Mouse (Mus musculus) left cerebral cortex, adult 18-20 months (tissue): Measurements from ENCODE around the gene Poldip2. TPM values are rescaled to one million over a fixed set of nuclear protein-coding genes. Genes with fewer than 3 reads are reported as not detected.
"Not testable (repeated sequence)": the region's sequence is repeated elsewhere in the genome, so short reads cannot be mapped to it uniquely, and the experiment has no call there.

Source experiments
- DNase-seq, 2 experiments: peaks; one replicate each; pipeline ENCODE4 v3.0.0; 2021 to 2022; ENCODE audit warnings: low spot score in 2 of 2, mixed read lengths in 1 of 2
- total RNA-seq, 2 experiments: library from RNA; stranded (reverse); gene quantifications; 2 replicates each; pipeline ENCODE4 v1.2.3; 2021

Poldip2 gene
- total RNA-seq, 2 experiments from 2014 or later: 106 to 118 TPM

DNA sequence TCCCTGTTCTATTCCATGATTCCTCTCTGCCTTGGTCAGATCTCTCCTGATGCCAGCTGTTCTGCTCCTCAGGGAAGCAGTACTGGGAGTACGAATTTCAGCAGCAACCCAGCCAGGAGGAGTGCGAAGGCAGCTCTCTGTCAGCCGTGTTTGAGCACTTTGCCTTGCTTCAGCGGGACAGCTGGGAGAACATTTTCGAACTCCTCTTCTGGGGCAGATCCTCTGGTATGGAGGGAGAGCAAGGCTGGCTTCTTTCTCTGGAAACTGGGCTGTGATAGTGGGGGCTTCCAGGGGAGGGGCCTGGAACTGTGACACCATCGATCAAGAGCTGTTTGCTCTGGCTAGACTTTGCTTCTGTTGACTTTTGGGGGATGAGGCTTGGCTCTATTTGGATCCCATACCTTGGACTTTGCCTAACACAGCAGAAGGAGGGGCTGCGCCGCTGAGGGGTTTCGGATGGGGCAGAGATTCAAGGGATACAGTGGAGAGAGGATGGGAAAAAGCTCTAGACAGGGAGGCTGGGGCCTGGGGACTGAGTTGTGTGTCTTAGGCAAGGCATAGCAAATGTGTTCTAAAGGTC lies 11.3 kb upstream of the Poldip2 start:
- no peak for DNase-seq

- DNase-seq: no peak
Observed at GRCm38 (mm10) chr11:78501529-78501928, 10.5 kb upstream of the Poldip2 start.

GRCm38 (mm10) chr11:78502909-78503650 lies 8.9 kb upstream of the Poldip2 start, which contains the start of gene Sebox:
Sebox (plus strand) TSS chr11:78503447.
- DNase-seq: no peak

DNA sequence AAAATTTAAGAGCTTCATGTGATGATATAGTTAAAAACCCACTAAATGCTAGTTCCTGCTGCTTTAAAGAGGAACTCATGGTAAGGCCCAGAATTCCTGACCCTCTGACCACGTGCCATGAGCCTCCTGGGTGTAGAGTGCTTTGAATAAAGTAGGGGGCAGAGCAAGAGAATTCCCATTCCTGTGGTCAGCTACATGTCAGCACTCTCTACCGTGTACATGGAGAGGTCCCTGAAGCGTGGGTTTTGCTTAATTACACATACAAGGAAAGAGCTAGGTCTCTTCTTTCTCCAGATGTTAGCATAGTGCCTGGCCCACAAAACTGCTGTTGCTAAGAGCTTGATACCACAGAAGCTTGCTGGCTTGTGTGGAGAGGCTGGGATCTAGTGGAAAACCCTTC lies 6.6 kb upstream of the Poldip2 start:
- no peak for DNase-seq

- DNase-seq: no peak
Observed at GRCm38 (mm10) chr11:78509148-78509547, 2.8 kb upstream of the Poldip2 start.

- no peak for DNase-seq
Observed at GRCm38 (mm10) chr11:78513106-78513790, 1.3 kb downstream of the Poldip2 start.

GRCm38 (mm10) chr11:78515549-78516325 lies 3.7 kb downstream of the Poldip2 start:
- no peak for DNase-seq

DNA sequence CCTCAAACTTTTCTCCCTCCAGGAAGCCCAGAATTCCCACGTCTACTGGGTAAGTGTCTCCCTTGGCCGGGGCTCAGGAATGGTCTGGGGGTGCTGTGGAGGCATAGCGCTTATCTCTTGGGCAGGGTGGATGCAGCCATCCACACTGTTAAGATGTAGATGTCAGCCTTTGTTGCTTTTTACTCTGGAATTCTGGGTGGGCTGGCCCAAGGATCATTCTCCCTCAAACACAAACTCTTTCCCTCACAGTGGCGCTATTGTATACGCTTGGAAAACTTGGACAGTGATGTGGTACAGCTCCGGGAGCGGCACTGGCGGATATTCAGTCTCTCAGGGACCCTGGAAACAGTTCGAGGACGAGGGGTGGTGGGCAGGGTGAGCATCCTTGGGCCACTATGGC lies 6.9 kb downstream of the Poldip2 start:
- no peak for DNase-seq

- no peak for DNase-seq
Observed at GRCm38 (mm10) chr11:78521880-78522279, 9.9 kb downstream of the Poldip2 start.

GRCm38 (mm10) chr11:78522481-78522997 lies 10.5 kb downstream of the Poldip2 start:
- DNase-seq: no peak

- no peak for DNase-seq
Observed at GRCm38 (mm10) chr11:78523241-78523955, 11.4 kb downstream of the Poldip2 start.

DNA sequence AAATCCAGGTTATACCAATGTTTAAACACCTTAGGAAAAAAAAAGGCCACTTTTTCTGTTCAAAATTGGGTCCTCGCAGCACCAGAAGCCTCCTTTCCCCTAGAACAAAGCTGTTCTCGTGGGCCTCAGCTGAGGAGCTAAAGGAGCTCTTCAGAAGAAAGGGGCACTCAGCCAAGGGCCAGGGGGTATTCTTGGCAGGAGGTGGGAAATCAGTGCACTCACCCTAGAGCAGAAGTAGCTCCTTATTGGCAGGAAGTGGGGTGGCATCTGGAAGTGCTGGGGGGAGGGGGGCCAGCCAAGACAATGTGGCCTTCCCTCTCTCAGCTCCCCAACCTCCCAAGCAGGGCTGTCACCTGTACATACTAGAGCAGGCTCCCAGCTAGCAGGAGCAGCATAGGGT lies 12.8 kb downstream of the Poldip2 start:
- no peak for DNase-seq

GRCm38 (mm10) chr11:78528714-78529113 lies 16.7 kb downstream of the Poldip2 start:
- no peak for DNase-seq

DNA sequence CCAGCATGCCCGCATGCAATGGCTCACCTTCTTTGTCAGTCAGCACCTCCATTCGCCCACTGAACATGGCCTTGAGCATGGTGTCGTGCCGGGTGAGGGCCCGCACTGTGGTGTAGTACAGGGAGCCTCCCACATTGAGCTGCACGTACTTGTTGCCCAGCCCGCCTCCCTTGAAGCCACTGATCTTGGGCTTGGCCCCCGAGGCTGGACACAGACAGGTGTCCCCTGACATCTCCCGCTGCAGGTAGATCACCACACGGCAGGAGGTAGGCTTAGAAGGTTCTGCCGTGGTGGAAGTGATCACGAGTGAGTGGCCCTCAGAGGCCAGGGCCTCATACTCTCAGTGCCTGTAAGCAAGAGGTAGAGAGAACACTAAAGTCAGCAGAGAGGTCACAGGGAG lies 18.0 kb downstream of the Poldip2 start:
- no peak for DNase-seq

GRCm38 (mm10) chr11:78531046-78531445 lies 19.1 kb downstream of the Poldip2 start:
- no peak for DNase-seq

DNA sequence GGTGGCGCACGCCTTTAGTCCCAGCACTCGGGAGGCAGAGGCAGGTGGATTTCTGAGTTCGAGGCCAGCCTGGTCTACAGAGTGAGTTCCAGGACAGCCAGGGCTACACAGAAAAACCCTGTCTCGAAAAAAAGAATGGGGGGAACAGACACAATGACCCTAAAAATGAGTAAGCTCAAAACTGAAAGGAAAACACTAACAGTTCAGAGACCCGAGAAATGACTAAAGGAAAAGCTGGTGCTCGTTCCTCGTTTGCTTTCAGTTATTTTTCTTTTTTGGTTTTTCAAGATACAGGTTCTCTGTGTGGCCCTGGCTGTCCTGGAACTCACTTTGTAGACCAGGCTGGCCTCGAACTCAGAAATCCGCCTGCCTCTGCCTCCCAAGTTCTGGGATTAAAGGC lies 19.5 kb downstream of the Poldip2 start:
- DNase-seq: not testable (repeated sequence)

- DNase-seq: no peak
Observed at GRCm38 (mm10) chr11:78534516-78534915, 22.5 kb downstream of the Poldip2 start.

DNA sequence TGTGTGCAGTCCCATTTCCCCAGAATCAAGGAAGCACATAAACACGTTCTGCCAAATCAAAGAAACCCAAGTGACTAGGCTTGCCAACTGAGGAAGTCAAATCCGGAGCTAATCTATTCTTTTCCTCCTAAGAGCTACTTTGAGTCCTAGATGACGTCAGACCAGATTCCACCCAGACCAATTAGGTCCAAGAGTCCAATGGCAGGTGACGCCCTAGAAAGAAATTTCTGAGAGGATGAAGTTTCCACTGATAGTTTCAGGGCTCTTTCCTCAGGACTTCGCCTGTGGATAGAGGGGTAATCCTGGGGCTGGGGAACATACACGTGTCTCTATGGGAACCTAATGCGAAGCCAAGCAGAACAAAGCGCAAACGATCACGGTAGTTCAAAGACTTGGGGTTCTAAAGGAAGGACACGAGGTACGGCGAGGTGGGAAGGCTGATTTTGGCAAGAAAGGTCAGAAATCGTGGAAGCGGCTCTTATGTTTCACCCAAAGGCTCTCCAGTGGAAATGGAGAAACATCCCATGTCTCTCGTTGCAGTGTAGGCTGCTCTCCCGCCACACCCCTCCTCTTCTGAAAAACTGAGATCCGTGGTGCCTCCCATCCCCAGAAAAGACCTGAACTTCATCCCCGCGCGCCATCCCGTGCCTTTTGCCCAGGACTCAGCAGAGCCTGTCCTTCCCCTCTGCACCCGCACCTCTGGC lies 23.5 kb downstream of the Poldip2 start:
- no peak for DNase-seq

DNA sequence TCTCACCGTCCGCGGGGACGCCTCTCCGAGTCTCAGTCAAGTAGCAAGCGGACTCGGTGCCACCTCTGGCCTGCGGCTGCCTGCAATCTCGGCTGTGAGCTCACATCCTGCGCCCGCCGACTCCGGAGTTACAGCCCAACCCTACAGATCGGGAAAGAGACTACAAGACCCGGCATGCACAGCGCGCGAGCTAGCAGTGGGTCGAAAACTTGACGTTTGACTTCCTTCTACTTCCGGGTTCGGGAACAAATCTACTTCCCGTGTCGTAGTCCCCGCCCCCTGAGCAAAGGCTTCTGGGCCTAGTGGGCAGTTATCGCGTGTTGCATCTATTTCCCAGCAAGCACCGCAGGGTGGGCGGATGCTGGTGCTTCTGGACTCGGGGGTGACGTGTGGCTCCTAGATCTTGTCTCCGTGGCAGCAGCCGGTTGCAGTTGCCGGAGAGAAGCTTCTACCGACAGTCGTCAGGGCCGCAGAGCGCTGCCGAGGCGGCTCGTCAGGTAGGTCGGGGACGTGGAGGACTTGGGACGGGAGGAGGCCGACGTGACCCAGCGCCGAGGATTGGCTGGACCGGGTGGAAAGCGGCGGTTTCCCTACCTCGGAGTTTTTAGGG lies 24.2 kb downstream of the Poldip2 start, which contains the start of the genes Tnfaip1 and Ift20:
Gene Tnfaip1, minus strand, starts transcription at position 253 of the 610 bp plus-strand sequence.
Gene Ift20, plus strand, starts transcription at position 282 of the 610 bp plus-strand sequence.
- peak; percentile 96 to 98 for DNase-seq
